Mouse (Mus musculus): ENCODE results near the gene Gm21969. TPM values are rescaled to one million over a fixed set of nuclear protein-coding genes. Genes with fewer than 3 reads are reported as not detected.

Gm21969 gene
- total RNA-seq, 2 experiments from 2014 or later: not detected

GRCm38 (mm10) chr4:139614524-139615260 is 11.7 kb downstream of the Gm21969 start:
- no peak for DNase-seq (ENCODE audit: extremely low spot score in 1 of 2, low spot score in 1 of 2)

- no peak for DNase-seq (ENCODE audit: extremely low spot score in 1 of 2, low spot score in 1 of 2)
These were observed 13.5 kb downstream of the Gm21969 start for GRCm38 (mm10) chr4:139616276-139617000.

- no peak for DNase-seq (ENCODE audit: extremely low spot score in 1 of 2, low spot score in 1 of 2)
These were observed 14.0 kb downstream of the Gm21969 start for GRCm38 (mm10) chr4:139617001-139617364.

- no peak for DNase-seq (ENCODE audit: extremely low spot score in 1 of 2, low spot score in 1 of 2)
These were observed 16.8 kb downstream of the Gm21969 start for GRCm38 (mm10) chr4:139619765-139620164.

GRCm38 (mm10) chr4:139622373-139623282 is 19.6 kb downstream of the Gm21969 start, which contains the start of gene Aldh4a1:
TSS of gene Aldh4a1 (plus strand) at chr4:139622866.
- peak; percentile 76 to 79 for DNase-seq (ENCODE audit: extremely low spot score in 1 of 2, low spot score in 1 of 2)

GRCm38 (mm10) chr4:139623434-139624115 is 20.6 kb downstream of the Gm21969 start:
- no peak for DNase-seq (ENCODE audit: extremely low spot score in 1 of 2, low spot score in 1 of 2)

GRCm38 (mm10) chr4:139624116-139624489 is 21.1 kb downstream of the Gm21969 start:
- no peak for DNase-seq (ENCODE audit: extremely low spot score in 1 of 2, low spot score in 1 of 2)

GRCm38 (mm10) chr4:139624706-139625105 is 21.7 kb downstream of the Gm21969 start:
- peak in 1 of 2 experiments; percentile 23 for DNase-seq (ENCODE audit: extremely low spot score in 1 of 2, low spot score in 1 of 2)

- no peak for DNase-seq (ENCODE audit: extremely low spot score in 1 of 2, low spot score in 1 of 2)
These were observed 24.4 kb downstream of the Gm21969 start for GRCm38 (mm10) chr4:139627361-139627760.

- DNase-seq (ENCODE audit: extremely low spot score in 1 of 2, low spot score in 1 of 2): no peak
These were observed 27.2 kb downstream of the Gm21969 start for GRCm38 (mm10) chr4:139630171-139630570.

GRCm38 (mm10) chr4:139631141-139631540 is 28.2 kb downstream of the Gm21969 start:
- no peak for DNase-seq (ENCODE audit: extremely low spot score in 1 of 2, low spot score in 1 of 2)

- no peak for DNase-seq (ENCODE audit: extremely low spot score in 1 of 2, low spot score in 1 of 2)
These were observed 28.7 kb downstream of the Gm21969 start for GRCm38 (mm10) chr4:139631569-139632253.

- DNase-seq (ENCODE audit: extremely low spot score in 1 of 2, low spot score in 1 of 2): no peak
These were observed 29.2 kb downstream of the Gm21969 start for GRCm38 (mm10) chr4:139632254-139632580.

- peak; percentile 74 to 94 for DNase-seq (ENCODE audit: extremely low spot score in 1 of 2, low spot score in 1 of 2)
These were observed 33.4 kb downstream of the Gm21969 start for GRCm38 (mm10) chr4:139636373-139636772.

GRCm38 (mm10) chr4:139637847-139638246 is 34.9 kb downstream of the Gm21969 start:
- DNase-seq (ENCODE audit: extremely low spot score in 1 of 2, low spot score in 1 of 2): no peak

- DNase-seq (ENCODE audit: extremely low spot score in 1 of 2, low spot score in 1 of 2): no peak
These were observed 35.4 kb downstream of the Gm21969 start for GRCm38 (mm10) chr4:139638356-139638755.

- DNase-seq (ENCODE audit: extremely low spot score in 1 of 2, low spot score in 1 of 2): no peak
These were observed 36.8 kb downstream of the Gm21969 start for GRCm38 (mm10) chr4:139639801-139640200.

GRCm38 (mm10) chr4:139640333-139640732 is 37.3 kb downstream of the Gm21969 start:
- DNase-seq (ENCODE audit: extremely low spot score in 1 of 2, low spot score in 1 of 2): no peak

- DNase-seq (ENCODE audit: extremely low spot score in 1 of 2, low spot score in 1 of 2): no peak
These were observed 37.8 kb downstream of the Gm21969 start for GRCm38 (mm10) chr4:139640775-139641174.
